Mouse (Mus musculus) layer of hippocampus, postnatal 14 days (tissue): ENCODE data around the gene Cldn14. TPM values are rescaled to one million over a fixed set of nuclear protein-coding genes. Genes with fewer than 3 reads are reported as not detected.

Source experiments
- DNase-seq, 2 experiments: peaks; one replicate each; pipeline ENCODE4 v3.0.0; 2021 to 2022; ENCODE audit warnings: low spot score in 2 of 2, mixed read lengths in 1 of 2
- total RNA-seq, 2 experiments: library from RNA; stranded (reverse); gene quantifications; 2 replicates each; pipeline ENCODE4 v1.2.3; 2021

Gene Cldn14
- total RNA-seq, 2 experiments from 2014 or later, result 3.1 to 3.8 TPM

- no peak for DNase-seq
Observed at GRCm38 (mm10) chr16:93957402-93957801, 51.2 kb downstream of the Cldn14 start.

GRCm38 (mm10) chr16:93956986-93957385 is 51.7 kb downstream of the Cldn14 start:
- no peak for DNase-seq

- DNase-seq, result no peak
Observed at GRCm38 (mm10) chr16:93947396-93947795, 61.2 kb downstream of the Cldn14 start.

- DNase-seq, result no peak
Observed at GRCm38 (mm10) chr16:93944301-93944700, 64.3 kb downstream of the Cldn14 start.

- no peak for DNase-seq
Observed at GRCm38 (mm10) chr16:93942796-93943502, 65.7 kb downstream of the Cldn14 start.

GRCm38 (mm10) chr16:93941781-93942567 is 66.7 kb downstream of the Cldn14 start:
- DNase-seq, result no peak

- no peak for DNase-seq
Observed at GRCm38 (mm10) chr16:93939961-93940360, 68.7 kb downstream of the Cldn14 start.

- DNase-seq, result peak; percentile 76 to 81
Observed at GRCm38 (mm10) chr16:93938400-93938846, 70.2 kb downstream of the Cldn14 start.

- DNase-seq, result no peak
Observed at GRCm38 (mm10) chr16:93935009-93935408, 73.6 kb downstream of the Cldn14 start.

GRCm38 (mm10) chr16:93934588-93934987 is 74.0 kb downstream of the Cldn14 start:
- no peak for DNase-seq

GRCm38 (mm10) chr16:93932185-93933168 is 76.2 kb downstream of the Cldn14 start:
- peak in 1 of 2 experiments; percentile 29 for DNase-seq

- DNase-seq, result no peak
Observed at GRCm38 (mm10) chr16:93929370-93930032, 79.1 kb downstream of the Cldn14 start.

GRCm38 (mm10) chr16:93925684-93926247 is 82.9 kb downstream of the Cldn14 start:
- DNase-seq, result no peak

GRCm38 (mm10) chr16:93923788-93924187 is 84.8 kb downstream of the Cldn14 start:
- no peak for DNase-seq

- DNase-seq, result no peak
Observed at GRCm38 (mm10) chr16:93922835-93923389, 85.7 kb downstream of the Cldn14 start.

- no peak for DNase-seq
Observed at GRCm38 (mm10) chr16:93920673-93921072, 88.0 kb downstream of the Cldn14 start.

GRCm38 (mm10) chr16:93919189-93919588 is 89.4 kb downstream of the Cldn14 start:
- DNase-seq, result no peak

- no peak for DNase-seq
Observed at GRCm38 (mm10) chr16:93918679-93919060, 90.0 kb downstream of the Cldn14 start.

GRCm38 (mm10) chr16:93917712-93918678 is 90.6 kb downstream of the Cldn14 start:
- peak; percentile 83 to 84 for DNase-seq
